Mouse (Mus musculus) frontal cortex, postnatal 25 days (tissue): ENCODE data around the gene Serf2.

Experiments used
- DNase-seq, 2 experiments: peaks; one replicate each; pipeline ENCODE4 v3.0.0; 2022; ENCODE audit warnings: low spot score in 2 of 2

The Serf2 gene

DNA sequence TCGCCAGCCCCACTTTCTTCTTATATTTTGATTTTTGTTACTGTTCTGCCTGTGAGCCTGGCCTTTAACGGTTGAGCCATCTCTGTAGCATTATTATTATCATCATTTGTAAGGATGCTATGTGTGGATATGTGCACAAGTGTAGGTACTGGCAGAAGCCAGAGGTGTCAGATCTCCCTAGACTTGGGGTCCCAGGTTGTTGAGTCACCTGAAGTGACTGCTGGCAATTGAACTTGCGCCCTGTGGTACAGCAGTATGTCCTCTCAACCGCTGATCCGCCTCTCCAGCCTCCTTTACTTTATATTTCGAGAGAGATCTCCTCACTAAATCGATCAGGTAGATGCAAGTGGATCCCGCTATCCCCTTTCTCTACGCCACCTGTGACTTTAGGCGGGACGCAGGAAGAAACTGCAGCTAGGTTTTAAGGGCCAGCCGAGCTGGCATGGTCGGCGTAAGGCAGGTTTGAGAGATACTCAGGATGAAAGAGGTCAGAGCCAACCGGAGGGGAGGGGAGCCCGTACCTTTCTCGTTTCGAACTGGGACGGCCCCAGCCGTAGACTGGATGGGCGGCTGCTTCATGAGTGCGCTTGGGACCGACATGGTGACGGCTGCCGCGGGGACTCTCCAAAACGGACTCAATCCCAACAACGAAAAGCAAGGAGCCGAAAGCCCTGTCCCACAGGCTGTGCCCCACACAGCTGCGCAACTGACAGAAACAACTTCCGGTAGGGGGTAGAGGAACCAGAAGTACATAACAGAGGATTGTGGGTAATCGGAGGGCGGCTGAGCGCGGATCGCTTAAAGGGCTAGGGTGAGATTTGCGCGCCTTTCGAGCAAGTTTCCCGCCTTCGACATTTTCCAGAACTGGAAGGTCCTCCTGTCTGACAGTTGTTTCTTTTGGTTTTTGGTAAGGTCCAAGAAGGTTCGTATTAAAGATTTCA is 57.2 kb downstream of the Serf2 start, which contains the start of the genes Mfap1a and Wdr76:
Gene Mfap1a, minus strand, starts transcription at position 724 of the 941 bp plus-strand sequence.
Gene Wdr76, plus strand, starts transcription at position 782 of the 941 bp plus-strand sequence.
- DNase-seq = peak; percentile 58 to 66

DNA sequence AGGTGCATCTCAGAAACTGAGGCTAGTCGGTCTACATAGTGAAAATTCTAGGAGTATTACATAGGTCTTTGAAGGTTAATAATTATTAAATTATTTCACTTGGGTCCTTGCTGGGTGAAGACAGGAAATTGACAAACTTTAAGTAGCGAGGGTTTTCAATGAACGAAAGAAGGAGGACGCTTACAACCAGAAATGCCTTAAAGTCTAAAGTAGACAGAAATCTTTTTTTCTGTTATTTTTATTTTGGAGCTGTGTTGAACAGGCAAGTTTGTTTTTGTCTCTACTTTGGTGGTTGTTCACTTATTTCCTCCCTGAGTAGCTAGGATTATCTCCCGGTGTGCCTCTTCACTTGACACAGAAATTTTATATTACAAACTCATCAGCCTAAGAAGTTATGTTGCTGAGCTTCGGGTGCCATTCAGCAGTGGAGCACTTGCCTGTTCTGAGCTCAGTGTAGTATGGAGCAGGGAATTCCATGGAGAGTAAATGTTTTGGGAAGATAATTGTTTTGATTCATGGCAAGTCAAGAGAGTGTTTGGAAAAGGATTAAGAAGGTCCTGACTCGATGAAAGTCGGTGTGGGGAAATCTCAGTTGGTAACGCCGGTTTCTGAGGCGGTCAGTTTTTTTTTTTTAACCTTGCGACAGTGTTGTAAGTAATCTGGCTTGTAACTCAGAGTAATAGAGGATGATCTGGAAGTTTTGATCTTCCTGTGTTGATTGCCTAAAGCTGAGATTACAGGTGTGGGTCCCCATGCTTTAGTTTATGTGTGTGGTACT is 58.4 kb downstream of the Serf2 start:
- DNase-seq = no peak
